Mouse (Mus musculus) bone marrow, adult 2 months (tissue): ENCODE data around the gene Jmjd6.
A peak's percentile ranks its signal among the peaks of the same experiment; 100 is the strongest.

Source experiments
- CTCF ChIP-seq: fragments of 200-500 bp; IDR thresholded peaks from 2 replicates; pipeline ENCODE4 v1.5.1; 2011; ENCODE audit warnings: low read length, control low read depth; ENCODE audit not compliant: control insufficient read depth, insufficient read depth
- POLR2A ChIP-seq: fragments of 200-500 bp; IDR thresholded peaks from 2 replicates; pipeline ENCODE4 v1.6.1; 2011; ENCODE audit warnings: low read depth, mild to moderate bottlenecking, control low read depth, low read length, borderline replicate concordance; ENCODE audit not compliant: control insufficient read depth

GRCm38 (mm10) chr11:116807938-116808606, 35.2 kb downstream of the Jmjd6 start:
- peak; percentile 86 for TF ChIP-seq CTCF
- no peak for TF ChIP-seq POLR2A
